Mouse (Mus musculus) embryo, embryonic 10 days (tissue): ENCODE results near the gene Rasal1.

Experiments used
- DNase-seq: peaks from one replicate; pipeline ENCODE4 v3.0.0-alpha.2; 2015; ENCODE audit warnings: low spot score

Gene Rasal1

GRCm38 (mm10) chr5:120656281-120656751, 7.7 kb downstream of the Rasal1 start:
- no peak for DNase-seq

GRCm38 (mm10) chr5:120660816-120661215, 12.2 kb downstream of the Rasal1 start:
- no peak for DNase-seq

DNA sequence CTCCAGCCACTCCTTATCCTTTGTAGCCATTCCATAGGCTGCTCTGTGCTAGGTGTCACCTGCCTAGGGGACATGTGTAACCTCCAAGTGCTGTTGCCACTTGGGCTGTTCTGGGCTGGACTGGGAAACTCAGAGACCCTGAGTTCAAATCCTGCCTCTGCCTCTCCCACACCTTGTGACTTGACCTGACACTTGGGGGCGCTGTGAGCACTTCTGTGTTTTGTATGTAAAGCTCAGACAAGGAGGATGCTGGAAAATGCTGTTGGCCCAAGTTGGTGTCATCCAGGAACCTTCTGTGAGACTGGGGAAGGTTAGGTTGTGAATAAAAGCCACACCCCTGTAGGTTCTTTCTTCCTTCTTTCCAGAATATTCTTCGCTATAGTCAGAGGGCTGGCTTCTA, 16.3 kb downstream of the Rasal1 start:
- no peak for DNase-seq

DNA sequence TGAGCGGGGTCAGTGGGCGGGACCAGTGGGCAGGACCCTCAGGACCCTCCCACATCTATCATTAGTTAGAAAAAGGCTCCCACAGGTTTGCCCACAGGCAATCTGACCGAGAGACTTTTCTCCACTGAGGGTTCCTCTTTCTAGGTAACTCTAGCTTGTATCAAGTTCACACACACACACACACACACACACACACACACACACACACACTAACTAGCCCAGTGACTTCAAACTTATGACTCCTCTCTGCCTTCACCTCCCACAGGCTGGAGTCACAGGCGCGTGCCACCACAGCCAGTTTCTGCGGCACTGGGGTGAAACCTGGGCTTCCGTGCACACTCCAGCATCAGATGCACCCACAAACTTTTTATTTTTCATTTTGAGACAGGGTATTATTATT, 20.1 kb downstream of the Rasal1 start:
- DNase-seq, result no peak

DNA sequence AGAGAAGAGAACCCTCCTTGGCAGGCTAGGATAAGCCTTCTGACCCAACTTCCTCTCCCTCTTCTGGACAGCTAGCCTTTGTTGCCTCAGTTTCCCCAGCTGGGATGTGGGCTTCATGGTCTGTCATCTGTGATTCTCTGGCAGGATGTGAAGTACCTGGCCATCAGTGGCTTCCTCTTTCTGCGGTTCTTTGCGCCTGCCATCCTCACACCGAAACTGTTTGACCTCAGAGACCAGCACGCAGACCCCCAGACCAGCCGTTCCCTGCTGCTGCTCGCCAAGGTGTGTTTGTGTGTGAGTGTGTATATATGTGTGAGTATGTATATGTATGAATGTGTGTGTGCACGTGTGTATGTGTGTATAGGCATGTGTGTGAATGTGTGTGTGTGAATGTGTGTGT, 21.5 kb downstream of the Rasal1 start:
- DNase-seq, result no peak

- DNase-seq, result no peak
Observed at GRCm38 (mm10) chr5:120671865-120672264, 23.3 kb downstream of the Rasal1 start.

GRCm38 (mm10) chr5:120673626-120674025, 25.0 kb downstream of the Rasal1 start:
- DNase-seq, result peak; percentile 85

DNA sequence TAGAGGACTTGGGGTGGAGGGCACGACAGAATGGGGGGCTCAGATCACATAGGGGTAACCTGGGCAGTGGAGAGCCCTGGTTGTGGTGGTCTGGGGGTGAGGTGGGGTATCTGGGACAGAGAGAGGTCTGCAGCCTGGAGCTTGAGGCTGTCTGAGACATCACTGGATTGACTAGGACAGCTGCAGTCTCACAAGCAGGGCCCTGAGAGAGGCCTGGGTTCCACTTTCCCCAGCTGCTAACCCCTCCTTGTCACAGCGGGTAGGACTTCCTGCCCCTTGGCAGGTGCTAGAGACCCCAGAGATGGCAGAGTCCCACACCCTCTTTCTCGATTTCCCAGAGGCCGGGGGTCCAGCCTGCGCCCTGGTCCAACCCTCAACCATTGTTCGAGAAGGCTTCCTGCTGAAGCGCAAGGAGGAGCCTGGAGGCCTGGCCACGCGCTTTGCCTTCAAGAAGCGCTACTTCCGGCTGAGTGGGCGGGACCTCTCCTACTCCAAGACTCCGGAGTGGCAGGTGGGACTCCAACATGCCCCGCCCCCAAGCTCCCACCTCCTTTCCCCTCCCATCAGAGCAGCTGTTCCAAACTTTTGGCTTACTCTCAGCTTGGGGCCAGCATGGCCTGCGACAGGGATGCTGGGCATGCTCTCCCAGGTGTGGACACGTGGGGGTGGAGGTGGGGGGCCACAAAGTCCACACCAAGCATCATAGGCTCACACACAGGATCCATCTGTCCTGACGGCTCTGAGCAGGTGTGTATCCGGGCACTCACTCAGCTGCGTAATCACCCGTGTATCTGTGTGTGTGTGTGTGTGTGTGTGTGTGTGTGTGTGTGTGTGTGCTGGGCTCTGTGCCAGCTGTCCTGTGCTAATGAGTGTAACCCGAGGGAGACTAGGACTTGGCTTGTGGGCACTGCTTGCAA, 25.9 kb downstream of the Rasal1 start:
- peak; percentile 59 for DNase-seq

DNA sequence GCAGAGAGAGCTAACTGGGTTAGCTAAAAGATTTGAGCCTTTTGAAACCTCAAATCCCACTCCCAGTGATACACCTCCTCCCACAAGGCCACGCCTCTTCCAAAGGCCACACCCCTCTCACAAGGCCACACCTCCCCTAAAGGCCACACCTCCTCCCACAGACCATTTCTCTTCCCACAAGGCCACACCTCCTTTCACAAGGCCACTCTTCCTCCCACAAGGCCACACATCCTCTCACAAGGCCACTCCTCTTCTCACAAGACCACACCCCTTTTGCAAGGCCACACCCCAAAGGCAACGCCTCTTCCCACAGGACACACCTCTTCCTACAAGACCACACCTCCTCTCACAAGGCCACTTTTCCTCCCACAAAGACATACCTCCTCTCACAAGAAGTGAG, 28.9 kb downstream of the Rasal1 start:
- DNase-seq, result no peak

- peak; percentile 97 for DNase-seq
Observed at GRCm38 (mm10) chr5:120679676-120680555, 31.3 kb downstream of the Rasal1 start.

DNA sequence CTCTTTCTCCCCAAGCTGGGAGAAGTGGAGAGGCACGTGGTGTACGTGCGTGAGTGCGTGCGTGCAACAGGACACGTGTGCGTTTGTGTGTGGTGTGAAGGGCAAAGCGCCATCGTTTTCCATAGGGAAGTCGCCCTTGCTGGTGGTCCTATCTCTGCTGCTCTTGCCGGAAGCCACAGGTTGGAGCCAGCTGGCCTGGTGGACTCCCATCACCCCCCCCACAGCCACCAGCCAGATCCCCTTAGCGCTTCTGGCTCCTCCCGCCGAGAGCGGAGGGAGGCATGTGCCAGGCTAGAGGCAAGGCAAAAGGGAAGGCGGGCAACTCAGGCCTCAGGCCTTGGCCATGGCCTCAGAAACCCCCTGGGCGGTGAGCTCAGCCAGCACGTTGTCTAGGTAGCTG, 32.3 kb downstream of the Rasal1 start:
- no peak for DNase-seq

DNA sequence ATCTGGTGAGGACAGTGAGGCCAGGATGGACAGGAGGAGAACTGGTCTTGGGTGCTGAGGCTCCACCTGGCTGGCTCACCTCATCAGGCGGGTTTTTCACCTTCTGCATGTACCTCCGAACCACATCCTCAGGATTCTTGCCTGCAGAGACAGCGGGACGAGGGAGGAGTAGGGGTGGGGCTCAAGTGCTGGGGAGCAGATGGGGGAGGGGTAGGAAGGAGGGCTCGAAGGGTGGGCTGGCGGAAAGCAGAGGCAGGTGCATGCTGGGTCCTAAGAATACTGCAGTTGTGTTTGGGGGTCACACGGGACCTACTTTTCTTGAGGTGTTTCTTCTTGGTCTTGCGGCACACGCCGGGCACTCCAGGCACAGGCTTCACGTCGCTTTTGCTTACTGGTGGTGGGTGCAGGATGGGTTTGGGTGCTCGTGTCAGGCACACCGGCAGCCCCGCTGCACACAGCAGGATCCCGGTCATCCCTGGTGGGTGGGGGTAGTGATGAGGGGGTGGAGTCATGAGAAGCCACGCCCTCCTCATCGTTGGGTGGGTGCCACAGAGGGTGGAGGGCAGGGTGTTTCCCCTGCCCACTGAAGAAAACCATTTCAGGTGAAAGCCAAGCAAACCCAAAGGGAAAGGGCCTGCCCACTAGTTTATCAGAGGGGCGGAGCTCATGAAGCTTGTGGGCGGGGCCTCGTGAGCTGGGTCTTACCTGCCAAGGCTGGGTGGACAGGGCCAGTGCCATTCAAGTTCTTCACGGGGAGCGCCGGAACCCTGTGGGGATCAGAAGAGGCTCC, 34.6 kb downstream of the Rasal1 start:
- DNase-seq, result no peak

GRCm38 (mm10) chr5:120685678-120686077, 37.1 kb downstream of the Rasal1 start:
- no peak for DNase-seq

- no peak for DNase-seq
Observed at GRCm38 (mm10) chr5:120686749-120687483, 38.3 kb downstream of the Rasal1 start.

- DNase-seq, result no peak
Observed at GRCm38 (mm10) chr5:120687484-120687851, 38.9 kb downstream of the Rasal1 start.

DNA sequence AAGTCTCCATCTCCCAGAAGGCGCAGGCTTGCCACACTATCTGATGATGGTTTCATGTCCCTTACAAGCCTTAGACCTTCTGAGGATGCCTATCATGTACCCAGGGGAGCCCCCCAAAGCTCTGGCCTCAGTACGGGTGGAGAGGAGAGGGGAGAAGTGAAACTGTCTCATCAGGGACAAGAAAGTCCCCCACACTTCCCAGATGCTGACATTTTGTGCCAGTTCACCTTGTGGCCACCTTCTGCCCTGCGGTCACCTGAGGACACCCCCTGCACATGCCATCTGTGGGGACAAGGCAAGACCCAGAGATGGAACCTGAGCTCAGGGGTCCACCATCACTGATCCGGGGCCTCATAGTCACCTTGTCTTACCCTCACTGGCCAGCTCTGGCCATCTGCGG, 39.3 kb downstream of the Rasal1 start:
- DNase-seq, result no peak

GRCm38 (mm10) chr5:120688434-120688833, 39.8 kb downstream of the Rasal1 start:
- no peak for DNase-seq

- no peak for DNase-seq
Observed at GRCm38 (mm10) chr5:120690417-120690816, 41.8 kb downstream of the Rasal1 start.

DNA sequence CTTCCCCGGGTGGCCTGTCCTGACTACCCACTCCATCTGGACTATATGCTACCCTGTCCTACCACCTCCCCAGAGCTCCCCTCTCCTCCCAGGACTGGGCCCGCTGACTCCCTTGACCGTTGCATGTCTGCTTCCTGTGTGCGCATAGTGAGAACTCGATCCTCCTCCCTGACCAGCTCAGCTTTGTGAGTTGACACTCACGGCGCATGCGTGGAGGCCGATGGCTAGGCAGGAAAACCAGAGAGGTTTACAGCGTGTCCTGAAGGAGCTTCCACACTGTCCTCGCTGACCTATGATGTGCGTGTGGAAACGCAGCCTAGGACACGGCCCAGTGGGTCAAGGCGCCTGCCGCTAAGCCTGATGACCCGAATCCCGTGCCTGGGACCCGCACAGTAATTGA, 43.4 kb downstream of the Rasal1 start:
- DNase-seq, result peak; percentile 39

DNA sequence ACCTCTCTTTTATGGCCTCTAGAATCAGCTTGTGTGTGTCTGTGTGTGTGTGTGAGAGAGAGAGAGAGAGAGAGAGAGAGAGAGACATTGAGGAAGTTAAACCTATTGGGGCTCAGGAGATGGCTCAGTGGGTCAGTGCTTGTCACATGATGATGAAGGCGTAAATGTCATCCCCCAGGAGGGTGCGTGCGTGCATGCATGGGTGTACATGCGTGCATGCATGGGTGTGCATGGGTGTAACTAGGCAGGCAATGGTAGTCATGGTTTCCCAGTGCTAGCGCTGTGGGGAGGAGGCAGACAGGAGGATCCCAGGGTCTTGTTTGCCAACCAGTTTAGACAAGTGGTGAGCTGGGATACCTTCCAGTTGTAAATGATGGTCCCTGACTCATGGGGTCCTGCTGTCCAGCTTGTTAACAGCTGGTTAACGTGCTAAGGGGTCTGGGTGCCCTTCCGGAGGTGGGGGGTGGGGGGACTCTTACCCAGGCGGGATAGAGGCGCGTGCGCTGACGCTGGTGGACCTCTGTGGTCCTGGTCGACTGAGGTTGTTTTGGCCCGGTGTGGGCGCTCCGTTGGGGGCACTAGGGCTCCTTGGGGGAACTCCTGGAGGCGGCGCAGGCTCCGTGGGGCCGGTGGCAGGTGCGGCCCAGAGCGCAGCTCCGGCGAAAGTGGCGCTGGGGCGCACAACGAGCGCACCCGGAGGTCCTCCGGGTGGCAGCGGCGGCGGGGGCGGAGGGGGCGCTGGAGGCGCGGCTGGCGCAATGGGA, 45.5 kb downstream of the Rasal1 start:
- no peak for DNase-seq

DNA sequence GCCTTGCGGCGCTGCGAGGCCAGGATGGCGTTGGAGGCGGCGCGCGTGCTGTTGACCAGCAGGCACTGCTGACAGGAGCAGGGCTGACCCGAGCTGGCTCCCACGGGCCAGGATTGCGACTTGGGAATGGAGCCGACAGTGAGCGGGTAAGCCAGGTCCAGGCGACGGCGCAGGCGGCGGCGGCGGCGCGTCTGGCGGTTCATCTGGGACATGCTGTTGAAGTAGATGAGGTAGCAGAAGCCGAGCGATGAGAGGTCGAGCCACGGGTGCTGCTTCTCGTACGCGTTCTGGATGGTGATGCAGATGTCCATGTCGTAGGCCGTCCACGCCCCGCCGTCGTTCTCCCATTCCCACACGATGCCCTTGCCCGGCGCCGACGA, 46.1 kb downstream of the Rasal1 start:
- peak; percentile 34 for DNase-seq
